Mouse (Mus musculus): ENCODE data around the gene Traf3ip3. TPM values are rescaled to one million over a fixed set of nuclear protein-coding genes. Genes with fewer than 3 reads are reported as not detected.
A peak's percentile ranks its signal among the peaks of the same experiment; 100 is the strongest.

Gene Traf3ip3
- total and polyA plus RNA-seq, 3 experiments, result 13.4 to 48.7 (median 14.1) TPM

GRCm38 (mm10) chr1:193205431-193205830 lies 3.9 kb upstream of the Traf3ip3 start:
- H3K4me1 ChIP-seq (ENCODE audit: insufficient read depth, low read depth, low read length), result no peaks in the 10 kb centered on the region
- ATAC-seq (ENCODE audit: extremely low read depth, insufficient number of reproducible peaks, low FRiP score, poor library complexity, severe bottlenecking) (no peak), DNase-seq (ENCODE audit: low spot score) (no peak)
- no peaks in the 10 kb centered on the region for H3K36me3 ChIP-seq (replicated peaks)
- no peaks in the 10 kb centered on the region for H3K9me3 ChIP-seq (replicated peaks)
- no peak overlapping the region for H3K4me3 ChIP-seq (ENCODE audit: low read depth, low read length)
- TF ChIP-seq POLR2AphosphoS5 (IDR thresholded peaks at IDR 0.05; ENCODE audit: insufficient replicate concordance, low read depth, low read length), result no peak
- no peak for TF ChIP-seq TAL1 (conservative IDR thresholded peaks at IDR 0.05; ENCODE audit: low read depth, low read length)
- TF ChIP-seq GATA1 (IDR thresholded peaks at IDR 0.05; ENCODE audit: borderline replicate concordance, low read length), result no peak
- TF ChIP-seq GATA2 (IDR thresholded peaks at IDR 0.05; ENCODE audit: borderline replicate concordance, low read depth, low read length), result no peak
- TF ChIP-seq CTCF (IDR thresholded peaks at IDR 0.05; ENCODE audit: low read depth, low read length), result no peak
- no peaks in the 10 kb centered on the region for H3K27me3 ChIP-seq (ENCODE audit: insufficient read depth, low read length)

GRCm38 (mm10) chr1:193203821-193204220 lies 2.3 kb upstream of the Traf3ip3 start:
- no peak for DNase-seq (ENCODE audit: low spot score)

GRCm38 (mm10) chr1:193200640-193201382 lies 692 bp downstream of the Traf3ip3 start:
- no peak for TF ChIP-seq POLR2AphosphoS5 (IDR thresholded peaks at IDR 0.05; ENCODE audit: insufficient replicate concordance, low read depth, low read length)
- TF ChIP-seq TAL1 (conservative IDR thresholded peaks at IDR 0.05; ENCODE audit: low read depth, low read length), result no peak
- TF ChIP-seq GATA2 (IDR thresholded peaks at IDR 0.05; ENCODE audit: borderline replicate concordance, low read depth, low read length), result no peak
- no peak for TF ChIP-seq GATA1 (IDR thresholded peaks at IDR 0.05; ENCODE audit: borderline replicate concordance, low read length)
- TF ChIP-seq CTCF (IDR thresholded peaks at IDR 0.05; ENCODE audit: low read depth, low read length), result no peak
- no peaks in the 10 kb centered on the region for H3K36me3 ChIP-seq (replicated peaks)
- no peaks in the 10 kb centered on the region for H3K27me3 ChIP-seq (ENCODE audit: insufficient read depth, low read length)
- H3K9me3 ChIP-seq (replicated peaks), result no peaks in the 10 kb centered on the region
- H3K4me3 ChIP-seq (ENCODE audit: low read depth, low read length), result peak overlapping the region; percentile 36
- DNase-seq (ENCODE audit: low spot score) (no peak), ATAC-seq (ENCODE audit: extremely low read depth, insufficient number of reproducible peaks, low FRiP score, poor library complexity, severe bottlenecking) (no peak)
- H3K4me1 ChIP-seq (ENCODE audit: insufficient read depth, low read depth, low read length), result 0 out of 2 replicates have a peak, but pooled peaks cover 2% of the 10 kb centered on the region

More at GRCm38 (mm10) chr1:193203821-193204220, 2.3 kb upstream of the Traf3ip3 start:
- ATAC-seq (ENCODE audit: extremely low read depth, insufficient number of reproducible peaks, low FRiP score, poor library complexity, severe bottlenecking), result no peak
- Histone ChIP-seq H3K4me3 (ENCODE audit: low read depth, low read length) (no peak overlapping the region), H3K36me3 (replicated peaks) (no peaks in the 10 kb centered on the region), H3K9me3 (replicated peaks) (no peaks in the 10 kb centered on the region), H3K27me3 (ENCODE audit: insufficient read depth, low read length) (no peaks in the 10 kb centered on the region), H3K4me1 (ENCODE audit: insufficient read depth, low read depth, low read length) (no peaks in the 10 kb centered on the region)
- no peak for TF ChIP-seq CTCF (IDR thresholded peaks at IDR 0.05; ENCODE audit: low read depth, low read length)
- no peak for TF ChIP-seq TAL1 (conservative IDR thresholded peaks at IDR 0.05; ENCODE audit: low read depth, low read length)

- no peak overlapping the region for H3K4me3 ChIP-seq (ENCODE audit: low read depth, low read length)
- no peaks in the 10 kb centered on the region for H3K9me3 ChIP-seq (replicated peaks)
- ATAC-seq (ENCODE audit: extremely low read depth, insufficient number of reproducible peaks, low FRiP score, poor library complexity, severe bottlenecking), result no peak
- no peaks in the 10 kb centered on the region for H3K36me3 ChIP-seq (replicated peaks)
- TF ChIP-seq TAL1 (conservative IDR thresholded peaks at IDR 0.05; ENCODE audit: low read depth, low read length) (no peak), POLR2AphosphoS5 (IDR thresholded peaks at IDR 0.05; ENCODE audit: insufficient replicate concordance, low read depth, low read length) (no peak), CTCF (IDR thresholded peaks at IDR 0.05; ENCODE audit: low read depth, low read length) (no peak), GATA1 (IDR thresholded peaks at IDR 0.05; ENCODE audit: borderline replicate concordance, low read length) (no peak), GATA2 (IDR thresholded peaks at IDR 0.05; ENCODE audit: borderline replicate concordance, low read depth, low read length) (no peak)
- H3K27me3 ChIP-seq (ENCODE audit: insufficient read depth, low read length), result 0 out of 2 replicates have a peak, but pooled peaks cover 2% of the 10 kb centered on the region
- no peak for DNase-seq (ENCODE audit: low spot score)
- H3K4me1 ChIP-seq (ENCODE audit: insufficient read depth, low read depth, low read length), result 0 out of 2 replicates have a peak, but pooled peaks cover 2% of the 10 kb centered on the region
These were observed 3.2 kb downstream of the Traf3ip3 start for GRCm38 (mm10) chr1:193198312-193198711.

DNA sequence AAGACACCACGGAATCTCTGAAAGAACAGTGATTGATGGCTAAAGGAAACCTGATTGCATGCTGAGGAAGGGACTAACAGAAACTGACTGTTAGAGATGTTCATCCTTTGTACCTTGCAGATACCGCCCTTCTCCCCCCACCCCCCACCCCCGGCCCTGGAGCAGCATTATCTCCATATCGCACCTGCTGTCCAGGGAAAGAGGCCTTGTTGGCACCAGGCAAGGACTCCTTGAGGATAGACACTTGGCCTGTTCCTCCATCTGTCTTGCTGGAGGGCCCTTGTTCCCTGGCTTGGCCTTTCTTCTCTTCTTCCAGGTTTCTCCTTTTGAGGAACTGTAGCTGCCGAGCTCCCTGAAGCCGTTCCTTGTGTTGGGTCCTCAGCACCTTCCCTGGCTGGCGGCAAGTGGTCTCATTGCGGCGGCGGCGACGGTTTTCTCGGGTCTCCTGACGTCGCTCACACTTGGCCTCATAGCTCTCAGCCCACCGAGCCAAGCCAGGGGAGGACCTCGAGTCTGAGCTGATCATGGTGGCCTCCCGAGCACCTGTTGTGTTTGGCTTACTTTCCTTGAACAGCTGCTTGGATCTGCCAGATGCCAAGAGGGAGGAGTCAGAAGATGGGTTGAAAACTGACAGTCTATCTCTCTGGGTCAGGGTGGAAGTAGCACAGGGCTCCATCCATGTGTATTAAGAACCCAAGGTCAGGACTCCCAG lies 3.9 kb downstream of the Traf3ip3 start:
- no peaks in the 10 kb centered on the region for H3K36me3 ChIP-seq (replicated peaks)
- no peak for ATAC-seq (ENCODE audit: extremely low read depth, insufficient number of reproducible peaks, low FRiP score, poor library complexity, severe bottlenecking)

DNA sequence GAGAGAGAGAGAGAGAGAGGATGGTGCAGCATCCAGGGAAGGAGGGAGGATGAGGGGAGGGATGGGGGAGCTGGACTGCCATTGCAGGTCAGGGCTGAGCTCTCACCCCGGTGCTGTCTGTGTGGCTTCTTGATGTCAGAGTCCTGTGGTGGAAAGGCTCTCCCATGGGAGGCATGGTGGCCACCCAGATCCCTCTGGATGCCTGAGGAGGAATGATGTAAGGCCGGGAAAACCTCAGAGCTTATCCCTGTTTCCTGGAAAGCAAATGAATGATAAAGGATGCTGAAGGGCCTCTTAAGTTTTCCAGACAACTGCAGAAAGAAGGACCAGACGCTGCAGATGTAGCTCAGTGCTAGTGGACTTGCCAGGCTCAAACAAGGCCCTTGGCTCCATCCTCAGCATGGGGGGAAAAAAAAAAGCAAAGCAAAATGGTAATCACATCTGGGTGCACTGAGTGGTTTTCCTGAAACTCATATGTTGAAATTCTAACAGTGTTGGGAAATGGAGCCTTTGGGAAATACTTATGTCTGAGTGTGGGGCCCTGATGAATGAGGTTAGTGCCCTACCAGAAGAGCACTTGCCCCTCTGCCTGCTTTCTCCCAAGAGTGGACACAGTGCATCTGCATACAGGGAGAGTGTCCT lies 6.2 kb downstream of the Traf3ip3 start:
- no peak for ATAC-seq (ENCODE audit: extremely low read depth, insufficient number of reproducible peaks, low FRiP score, poor library complexity, severe bottlenecking)
- no peak overlapping the region for H3K4me3 ChIP-seq (ENCODE audit: low read depth, low read length)
- 0 out of 2 replicates have a peak, but pooled peaks cover 2% of the 10 kb centered on the region for H3K4me1 ChIP-seq (ENCODE audit: insufficient read depth, low read depth, low read length)
- H3K9me3 ChIP-seq (replicated peaks), result no peaks in the 10 kb centered on the region
- H3K36me3 ChIP-seq (replicated peaks), result no peaks in the 10 kb centered on the region
- peaks cover 5% of the 10 kb centered on the region; the same call in 1 of the 2 replicates for H3K27me3 ChIP-seq (ENCODE audit: insufficient read depth, low read length)
- TF ChIP-seq POLR2AphosphoS5 (IDR thresholded peaks at IDR 0.05; ENCODE audit: insufficient replicate concordance, low read depth, low read length) (no peak), GATA2 (IDR thresholded peaks at IDR 0.05; ENCODE audit: borderline replicate concordance, low read depth, low read length) (no peak), CTCF (IDR thresholded peaks at IDR 0.05; ENCODE audit: low read depth, low read length) (no peak), GATA1 (IDR thresholded peaks at IDR 0.05; ENCODE audit: borderline replicate concordance, low read length) (no peak), TAL1 (conservative IDR thresholded peaks at IDR 0.05; ENCODE audit: low read depth, low read length) (no peak)
- DNase-seq (ENCODE audit: low spot score), result no peak

More for the DNA sequence above, 3.9 kb downstream of the Traf3ip3 start:
- H3K4me1 ChIP-seq (ENCODE audit: insufficient read depth, low read depth, low read length), result 0 out of 2 replicates have a peak, but pooled peaks cover 2% of the 10 kb centered on the region
- DNase-seq (ENCODE audit: low spot score), result no peak
- H3K27me3 ChIP-seq (ENCODE audit: insufficient read depth, low read length), result 0 out of 2 replicates have a peak, but pooled peaks cover 2% of the 10 kb centered on the region
- H3K4me3 ChIP-seq (ENCODE audit: low read depth, low read length), result no peak overlapping the region
- H3K9me3 ChIP-seq (replicated peaks), result no peaks in the 10 kb centered on the region
- TF ChIP-seq GATA2 (IDR thresholded peaks at IDR 0.05; ENCODE audit: borderline replicate concordance, low read depth, low read length), result no peak
- no peak for TF ChIP-seq CTCF (IDR thresholded peaks at IDR 0.05; ENCODE audit: low read depth, low read length)
- TF ChIP-seq GATA1 (IDR thresholded peaks at IDR 0.05; ENCODE audit: borderline replicate concordance, low read length), result no peak
- TF ChIP-seq TAL1 (conservative IDR thresholded peaks at IDR 0.05; ENCODE audit: low read depth, low read length), result no peak
- no peak for TF ChIP-seq POLR2AphosphoS5 (IDR thresholded peaks at IDR 0.05; ENCODE audit: insufficient replicate concordance, low read depth, low read length)

Data from G1E (cell line).